Mouse (Mus musculus) retina, postnatal 7 days (tissue): ENCODE data around the gene Pdzd7.
"Not testable (repeated sequence)": the region's sequence is repeated elsewhere in the genome, so short reads cannot be mapped to it uniquely, and the experiment has no call there.

Experiments used
- DNase-seq: peaks from one replicate; pipeline ENCODE4 v3.0.0-alpha.2; 2012; ENCODE audit warnings: low read depth, low spot score

Gene Pdzd7

DNA sequence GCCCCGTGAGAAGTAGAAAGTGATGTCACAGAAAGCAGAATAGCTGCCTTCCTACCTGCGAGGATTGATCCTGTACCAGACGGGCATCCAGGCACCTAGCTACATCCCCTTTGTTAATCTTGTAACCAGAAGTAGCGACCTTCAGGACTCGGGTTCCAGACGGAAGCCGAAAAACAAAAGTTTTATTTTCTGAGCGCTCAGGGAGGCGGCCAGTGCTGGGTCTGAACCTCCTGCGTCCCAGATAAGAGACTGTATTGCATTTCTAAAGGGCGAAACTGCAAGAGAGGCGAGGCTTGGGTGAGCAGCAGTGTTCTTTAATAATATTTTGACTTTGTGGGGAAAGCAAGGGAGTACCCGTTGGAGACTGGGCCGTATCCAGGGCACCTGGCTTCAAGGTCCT lies 13.3 kb upstream of the Pdzd7 start:
- no peak for DNase-seq

DNA sequence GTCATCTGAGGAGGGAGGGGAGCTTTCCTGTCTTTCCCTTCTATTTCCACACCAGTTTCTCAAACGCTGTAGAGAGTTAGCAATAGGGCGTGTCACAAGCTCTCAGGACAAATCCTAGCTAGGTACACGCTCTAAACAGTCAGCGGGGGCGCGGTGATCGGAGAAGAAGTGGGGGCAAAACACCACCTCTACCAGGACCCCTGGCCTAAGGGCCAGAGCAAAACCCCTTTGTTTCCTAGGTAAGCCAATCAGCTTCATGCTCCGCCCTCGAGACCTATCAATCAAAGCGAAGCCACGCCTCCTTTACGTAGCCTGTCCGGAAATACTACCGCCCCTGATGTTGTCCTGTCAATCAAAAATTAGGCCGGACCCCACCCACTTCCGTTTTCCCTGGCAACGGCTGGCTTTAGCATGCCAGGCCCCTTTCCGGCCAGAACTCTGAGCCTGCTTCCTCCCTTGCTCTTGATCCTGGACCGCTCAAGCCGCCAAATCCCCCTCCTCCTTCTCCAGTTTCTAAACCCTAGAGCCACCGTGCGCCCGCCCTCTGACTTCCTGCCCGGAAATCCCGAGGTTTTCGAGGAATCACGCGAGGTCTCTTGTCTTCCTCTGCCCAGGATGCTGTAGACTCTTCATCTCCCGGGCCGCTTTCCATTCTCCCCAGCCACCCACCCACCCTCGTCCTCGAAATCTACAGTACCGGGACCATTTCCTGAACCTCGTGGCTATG lies 12.8 kb upstream of the Pdzd7 start:
- DNase-seq, result peak; percentile 96

DNA sequence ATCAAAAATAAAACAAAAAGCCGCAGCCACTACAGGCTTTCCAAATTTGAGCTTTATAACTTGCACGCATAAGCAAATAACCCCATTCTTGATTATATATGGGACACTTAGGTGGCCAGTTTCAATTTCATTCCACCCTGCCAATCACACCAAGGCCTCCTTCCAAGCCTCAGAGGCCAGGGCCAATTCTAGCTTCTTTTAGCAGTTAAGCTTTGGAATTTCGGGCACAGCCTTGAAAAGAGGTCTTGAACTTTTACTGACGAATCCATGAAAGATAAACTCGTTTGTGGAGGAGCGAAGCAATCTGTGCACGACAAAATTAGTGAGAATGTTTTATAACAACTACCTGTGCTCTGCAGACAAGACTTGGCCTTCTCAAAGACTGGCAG lies 12.2 kb upstream of the Pdzd7 start:
- no peak for DNase-seq

DNA sequence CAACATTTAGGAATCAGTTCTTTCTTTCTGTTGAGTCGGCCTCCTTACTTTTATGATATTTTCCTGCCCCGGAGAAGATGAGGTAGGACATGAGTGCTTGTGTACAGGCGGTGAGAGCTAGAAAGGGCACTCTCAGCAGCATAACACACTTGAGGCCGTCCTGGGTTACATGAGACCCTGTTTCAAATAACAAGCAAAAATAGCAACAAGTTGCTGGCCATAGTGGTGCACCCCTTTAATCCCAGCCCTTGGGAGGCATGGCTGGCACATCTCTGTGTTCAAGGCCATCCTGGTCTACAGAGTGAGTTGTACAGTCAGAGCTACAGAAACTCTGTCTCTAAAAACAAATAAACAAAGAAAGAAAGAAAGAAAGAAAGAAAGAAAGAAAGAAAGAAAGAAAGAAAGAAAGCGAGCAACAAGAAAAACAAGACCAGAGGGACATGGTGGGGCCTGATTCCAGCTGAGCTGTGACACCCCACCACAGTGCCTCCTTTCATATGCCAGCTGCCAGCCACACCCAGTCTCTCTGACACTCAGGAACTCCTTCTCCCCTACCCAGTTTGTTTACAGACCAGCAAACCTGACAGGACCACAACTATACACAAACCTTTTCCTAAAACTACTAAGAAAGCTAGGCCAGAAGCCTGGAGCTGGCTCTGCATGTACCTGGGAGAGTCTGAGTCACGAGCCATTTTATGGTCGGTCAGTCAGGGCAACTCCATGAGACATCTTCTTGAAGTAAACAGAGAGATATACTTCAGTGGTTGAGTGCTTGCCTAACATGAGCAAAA lies 11.6 kb upstream of the Pdzd7 start:
- no peak for DNase-seq

DNA sequence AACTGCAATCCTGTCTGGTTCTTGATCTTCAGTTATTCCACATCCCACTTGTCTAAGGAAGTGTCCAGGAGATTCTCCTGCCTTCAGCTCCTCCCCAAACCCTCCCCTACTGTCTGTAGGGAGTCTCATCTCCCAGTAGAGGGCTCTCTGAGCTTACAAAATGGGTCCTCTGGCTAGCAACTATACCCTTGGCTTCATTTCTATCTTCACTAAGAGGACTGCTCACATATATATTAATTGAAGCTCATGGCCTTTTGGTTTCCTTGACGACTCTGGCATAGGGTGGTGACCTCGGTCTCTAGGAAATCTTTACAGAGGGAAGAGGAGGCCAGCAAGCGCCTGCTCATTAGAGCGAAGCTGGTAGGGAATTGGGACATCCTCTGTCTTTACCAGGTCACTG lies 10.8 kb upstream of the Pdzd7 start:
- DNase-seq, result no peak

DNA sequence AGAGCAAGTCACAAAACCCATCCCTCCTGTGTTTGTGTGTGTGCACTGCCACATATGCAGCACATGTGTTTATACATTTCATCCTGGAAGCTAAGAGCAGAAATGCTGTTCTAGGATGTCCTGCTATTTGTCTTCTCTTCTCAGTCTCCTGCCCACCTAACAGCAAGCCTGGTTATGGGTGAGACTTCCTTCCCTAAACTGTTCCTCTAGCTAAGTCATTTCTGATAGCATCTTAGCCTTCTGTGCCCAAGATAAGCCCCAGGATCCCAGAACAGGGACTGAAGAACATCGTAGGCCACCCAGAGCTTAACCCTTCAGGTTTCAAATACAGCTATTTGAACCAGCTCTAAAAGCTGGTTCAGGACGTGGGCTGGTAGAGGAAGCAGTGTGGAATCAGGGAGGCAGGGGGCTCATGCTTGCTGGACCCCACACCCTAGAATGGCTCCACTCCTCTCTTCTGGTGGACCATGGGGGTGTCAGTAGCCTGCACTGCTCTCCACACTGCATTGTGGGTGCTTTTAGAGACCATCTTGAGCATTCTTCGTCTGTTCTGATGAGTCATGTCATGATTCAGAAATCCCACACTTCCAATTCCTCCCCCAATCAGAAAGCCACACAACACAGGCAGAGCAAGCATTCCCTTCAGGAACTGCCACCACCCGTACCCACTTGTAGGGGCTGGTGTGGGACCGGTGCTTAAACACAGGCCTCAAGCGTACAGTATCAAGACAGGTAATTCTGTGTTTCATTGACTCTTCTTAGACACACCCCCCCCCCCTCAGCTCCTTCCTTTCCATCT lies 9.6 kb upstream of the Pdzd7 start:
- DNase-seq, result no peak

DNA sequence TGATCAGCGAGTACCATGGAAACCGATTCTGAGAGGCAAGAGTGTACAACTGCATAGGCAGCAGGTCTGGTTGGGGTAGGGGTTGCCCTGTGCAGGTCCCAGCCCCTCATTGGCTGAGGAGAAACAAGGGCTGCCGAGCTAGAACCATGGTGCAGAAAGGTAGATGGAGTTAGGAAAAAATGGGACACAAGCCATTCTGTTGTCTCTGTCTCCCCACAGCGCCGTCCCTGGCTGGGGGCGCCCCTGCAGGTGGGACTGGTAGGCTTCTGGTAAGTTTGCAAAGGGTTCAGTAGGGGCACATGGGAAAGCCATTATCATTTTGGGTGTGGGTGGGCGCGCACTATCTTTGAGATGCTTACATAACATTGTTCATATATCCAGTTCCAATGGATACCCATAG lies 7.9 kb upstream of the Pdzd7 start:
- no peak for DNase-seq

DNA sequence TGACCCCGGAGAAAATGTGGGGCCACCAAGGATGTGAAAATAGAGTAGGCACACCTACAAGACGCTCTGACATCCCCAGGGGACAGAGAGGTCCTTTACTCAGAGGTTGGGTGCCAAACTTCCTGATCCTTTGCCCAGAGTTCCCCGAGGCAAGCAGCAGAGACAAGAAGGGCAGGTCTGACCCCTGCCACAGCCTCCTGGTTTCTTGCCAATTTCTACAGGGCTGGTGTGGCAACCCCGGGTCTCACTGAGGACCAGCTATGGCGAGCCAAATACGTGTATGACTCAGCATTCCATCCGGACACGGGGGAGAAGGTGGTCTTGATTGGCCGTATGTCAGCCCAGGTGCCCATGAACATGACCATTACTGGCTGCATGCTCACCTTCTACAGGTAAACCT lies 4.0 kb upstream of the Pdzd7 start:
- no peak for DNase-seq

DNA sequence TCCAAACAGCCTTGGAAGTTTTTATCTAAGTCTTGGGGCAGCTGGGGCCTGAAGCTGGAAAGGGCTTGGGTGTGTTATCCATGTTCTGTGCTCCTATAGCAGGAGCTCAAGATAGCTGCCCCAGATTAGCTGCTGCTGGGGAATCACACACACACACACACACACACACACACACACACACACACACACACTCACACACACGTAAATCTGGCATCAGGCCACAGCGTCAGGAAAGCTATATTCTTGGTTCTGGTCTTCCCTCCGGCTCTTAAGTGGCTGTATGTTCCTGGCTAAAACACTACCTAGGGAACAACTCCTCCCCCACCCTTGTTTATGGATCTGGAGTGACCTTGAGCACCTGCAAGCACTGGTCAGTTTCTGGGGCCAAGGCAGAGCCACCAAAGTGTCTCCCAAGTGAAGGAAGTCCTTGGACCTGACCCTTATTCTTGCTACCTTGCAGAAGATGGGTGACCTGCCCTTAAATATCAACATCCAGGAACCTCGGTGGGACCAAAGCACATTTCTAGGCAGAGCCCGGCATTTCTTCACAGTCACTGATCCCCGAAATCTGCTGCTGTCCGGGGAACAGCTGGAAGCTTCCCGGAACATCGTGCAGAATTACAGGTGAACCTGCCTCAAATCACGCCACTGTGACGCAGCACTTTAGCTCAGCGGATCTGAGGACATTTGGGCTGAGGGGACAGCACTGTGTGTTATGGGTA lies 3.3 kb upstream of the Pdzd7 start:
- DNase-seq, result no peak

DNA sequence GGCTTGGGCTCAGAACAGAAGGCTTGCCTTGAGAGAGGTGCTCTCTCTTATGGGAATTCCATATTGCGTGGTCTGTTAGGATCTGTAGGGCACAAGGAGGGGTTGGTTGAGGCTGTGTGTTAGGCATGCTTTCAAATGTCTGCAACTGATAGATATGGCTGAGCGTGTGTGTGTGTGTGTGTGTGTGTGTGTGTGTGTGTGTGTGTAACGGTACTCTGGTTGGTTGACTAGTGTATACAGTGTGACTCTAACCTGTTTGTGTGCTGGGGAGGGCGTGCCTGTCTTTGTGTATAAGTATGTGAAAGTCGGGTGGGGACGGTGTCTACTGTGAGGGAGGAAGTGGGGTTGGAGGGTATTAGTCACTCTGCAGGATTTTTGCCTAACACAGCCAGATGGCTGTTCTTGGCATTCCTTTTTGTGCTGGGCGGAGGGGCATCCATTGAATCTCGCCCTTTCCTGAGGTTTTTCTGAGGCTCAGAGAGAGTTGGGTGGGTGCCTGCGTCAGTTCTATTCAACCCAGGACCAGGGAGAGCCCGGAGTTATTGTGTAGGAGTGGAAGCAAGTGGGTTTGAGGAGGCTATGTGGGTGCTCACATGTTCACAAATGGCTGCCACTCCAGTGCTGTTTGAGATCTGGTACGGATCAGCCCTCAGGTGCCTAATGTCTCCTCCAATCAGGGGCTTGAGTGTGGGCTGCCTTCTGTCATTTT lies 2.6 kb upstream of the Pdzd7 start:
- no peak for DNase-seq

DNA sequence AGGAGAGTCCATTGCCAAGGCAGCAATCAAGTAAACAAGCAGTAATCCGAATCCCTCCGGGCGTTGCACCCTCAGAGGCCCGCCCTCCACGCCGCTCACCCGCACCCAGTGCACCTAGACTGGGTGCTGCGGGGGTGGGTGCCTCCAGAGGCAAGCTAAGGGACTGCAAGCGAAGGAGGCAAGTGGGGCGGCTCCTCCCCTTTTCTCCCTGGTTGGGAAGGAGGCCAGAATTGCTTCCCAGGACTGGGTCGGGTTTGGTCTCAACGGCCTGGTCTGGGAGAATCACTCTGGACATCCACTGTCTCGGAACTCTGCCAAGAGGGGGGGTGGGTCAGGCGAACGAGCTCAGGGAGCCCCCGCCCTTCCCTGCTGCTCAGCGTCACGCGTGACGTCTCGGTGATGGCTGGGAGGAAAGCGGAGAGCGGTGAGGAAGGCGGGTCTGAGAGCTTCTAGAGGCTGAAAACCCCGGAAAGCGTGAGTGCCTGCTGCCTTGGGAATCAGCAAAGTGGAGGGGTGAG lies 2.0 kb upstream of the Pdzd7 start, which contains the start of gene Sfxn3:
Gene Sfxn3 (plus strand): TSS at position 87 of the 518 bp plus-strand sequence.
- DNase-seq, result peak; percentile 89

DNA sequence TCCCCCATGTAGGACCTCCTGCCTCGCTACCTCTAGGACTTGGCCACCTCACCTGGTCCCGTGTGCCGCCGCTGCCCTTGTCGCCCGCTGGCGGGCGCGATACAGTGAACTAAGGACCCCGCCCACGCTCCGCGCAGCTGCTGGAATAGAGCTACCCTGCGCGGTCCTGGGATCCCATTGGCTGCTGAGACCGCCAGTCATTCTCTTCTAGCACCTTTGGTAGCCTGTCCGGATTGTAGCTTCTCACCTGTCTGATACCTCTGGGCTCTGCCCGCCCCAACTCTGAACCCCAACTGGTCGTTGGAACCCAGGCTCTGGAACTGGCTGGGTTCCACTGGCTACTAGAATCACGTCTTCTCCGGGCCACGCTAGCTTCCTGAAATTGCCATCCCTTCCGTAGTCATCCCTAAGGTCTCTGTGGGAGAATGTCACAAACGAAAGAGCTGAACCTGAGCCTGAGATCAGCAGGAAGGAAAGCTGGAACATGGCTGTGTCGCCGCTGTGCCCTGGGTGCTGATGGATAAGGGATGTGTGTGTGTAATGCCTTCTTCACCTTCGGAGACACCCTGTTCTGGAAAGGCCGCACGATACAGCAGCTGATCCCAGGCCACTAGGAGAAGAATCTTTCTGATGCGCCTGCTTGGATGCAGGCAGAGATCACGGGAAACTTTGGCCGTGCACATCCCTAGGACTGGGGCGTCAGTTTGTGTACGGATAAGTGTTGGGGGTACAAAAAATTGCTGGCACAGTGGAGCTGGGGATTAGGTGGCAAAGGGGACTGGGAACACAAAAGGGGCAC lies 1.2 kb upstream of the Pdzd7 start:
- peak; percentile 61 for DNase-seq

DNA sequence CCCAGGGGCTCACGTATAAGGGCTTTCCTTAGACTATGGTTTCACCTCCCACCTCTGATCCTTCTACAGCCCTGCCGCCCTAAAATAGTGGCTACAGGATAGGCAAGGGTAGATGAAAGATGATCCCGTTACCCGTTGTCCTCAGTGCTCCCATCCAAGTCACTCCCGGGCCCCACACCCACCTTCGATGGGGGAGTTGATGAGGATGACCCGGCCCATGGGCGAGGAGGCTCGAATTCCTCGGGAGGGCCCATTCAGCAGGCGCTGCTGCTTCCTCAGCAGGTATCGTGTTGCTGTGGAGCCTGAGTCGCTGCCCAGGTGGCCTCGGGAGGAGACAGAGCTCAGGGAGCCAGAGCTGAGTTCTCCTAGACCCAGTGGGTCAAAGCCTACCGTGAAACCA lies 281 bp downstream of the Pdzd7 start:
- DNase-seq, result no peak

DNA sequence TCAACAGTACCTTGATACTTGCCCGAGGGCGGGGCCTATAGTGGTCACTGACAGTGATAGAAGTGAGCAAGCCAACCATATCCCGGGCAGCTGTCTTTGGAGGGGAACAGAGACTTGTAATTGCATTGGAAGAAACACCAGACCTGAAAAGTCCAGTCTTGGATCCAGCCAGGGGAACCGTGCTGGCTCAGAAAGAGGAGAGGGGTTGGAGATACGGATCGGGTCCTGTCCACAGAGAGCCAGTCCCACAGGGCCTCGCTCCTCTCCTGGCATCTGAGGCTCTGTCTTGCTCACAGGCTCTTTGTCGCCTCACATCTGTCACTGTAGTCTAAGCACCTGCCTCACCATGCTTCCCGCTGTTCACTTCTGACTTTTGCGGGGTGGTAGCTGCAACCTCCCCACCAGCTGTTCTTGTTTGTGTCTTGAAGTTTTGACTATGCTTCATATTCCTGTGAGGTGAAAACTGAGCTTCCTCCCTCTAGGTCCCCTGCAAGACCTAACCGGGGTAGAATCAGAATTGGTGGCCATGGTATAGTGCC lies 1.1 kb downstream of the Pdzd7 start:
- DNase-seq, result no peak

DNA sequence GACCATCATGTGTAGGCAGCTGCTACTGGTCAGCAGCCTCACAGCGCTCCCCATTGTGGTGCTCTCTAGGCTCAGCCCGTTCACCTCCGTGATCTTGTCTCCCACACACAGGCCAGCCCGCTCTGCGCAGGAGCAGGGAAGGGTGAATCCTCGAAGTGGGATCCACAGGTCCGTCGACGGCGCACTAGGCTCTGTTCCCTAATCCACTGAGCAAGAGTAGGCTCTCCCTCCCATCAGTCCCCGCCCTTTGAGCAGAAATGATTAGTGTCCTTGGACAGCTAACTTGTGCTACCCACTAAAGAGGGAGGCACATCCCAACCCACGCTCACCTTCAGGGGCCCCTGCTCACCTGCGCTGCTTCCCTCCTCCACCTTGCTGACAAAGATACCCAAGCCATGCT lies 5.3 kb downstream of the Pdzd7 start:
- no peak for DNase-seq

DNA sequence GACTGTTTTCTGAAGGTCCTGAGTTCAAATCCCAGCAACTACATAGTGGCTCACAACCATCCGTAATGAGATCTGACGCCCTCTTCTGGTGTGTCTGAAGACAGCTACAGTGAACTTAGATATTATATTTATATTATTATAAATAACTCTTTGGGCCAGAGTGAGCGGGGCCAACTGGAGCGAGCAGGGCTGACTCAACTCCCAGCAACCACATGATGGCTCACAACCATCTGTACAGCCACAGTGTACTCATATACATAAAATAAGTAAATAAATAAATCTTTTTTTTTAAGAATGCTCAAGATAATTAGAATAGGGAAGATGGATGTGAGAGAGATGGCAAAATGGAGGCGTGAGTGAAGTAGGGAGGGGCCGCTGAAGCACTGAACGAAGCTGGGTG lies 7.3 kb downstream of the Pdzd7 start:
- not testable (repeated sequence) for DNase-seq

DNA sequence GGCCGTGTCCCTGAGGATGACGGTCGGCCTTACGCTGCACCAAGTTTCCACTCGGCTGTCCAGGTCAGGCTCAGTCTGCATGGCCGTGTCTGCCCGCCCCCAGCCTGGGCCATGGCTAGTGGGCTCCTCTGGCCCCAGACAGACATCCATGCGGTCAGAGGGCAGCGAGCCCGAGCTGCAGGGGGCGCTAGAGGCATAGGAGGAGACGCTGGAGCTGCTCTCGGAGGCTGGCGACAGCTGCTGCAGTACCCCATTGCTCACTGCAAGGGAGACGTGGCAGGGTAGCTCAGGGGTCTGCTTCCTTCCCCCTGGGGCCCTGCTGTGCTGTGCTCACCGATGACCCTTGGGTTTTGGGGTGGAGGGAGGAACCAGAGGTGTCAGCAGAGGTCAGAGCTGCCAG lies 8.7 kb downstream of the Pdzd7 start:
- DNase-seq, result no peak

DNA sequence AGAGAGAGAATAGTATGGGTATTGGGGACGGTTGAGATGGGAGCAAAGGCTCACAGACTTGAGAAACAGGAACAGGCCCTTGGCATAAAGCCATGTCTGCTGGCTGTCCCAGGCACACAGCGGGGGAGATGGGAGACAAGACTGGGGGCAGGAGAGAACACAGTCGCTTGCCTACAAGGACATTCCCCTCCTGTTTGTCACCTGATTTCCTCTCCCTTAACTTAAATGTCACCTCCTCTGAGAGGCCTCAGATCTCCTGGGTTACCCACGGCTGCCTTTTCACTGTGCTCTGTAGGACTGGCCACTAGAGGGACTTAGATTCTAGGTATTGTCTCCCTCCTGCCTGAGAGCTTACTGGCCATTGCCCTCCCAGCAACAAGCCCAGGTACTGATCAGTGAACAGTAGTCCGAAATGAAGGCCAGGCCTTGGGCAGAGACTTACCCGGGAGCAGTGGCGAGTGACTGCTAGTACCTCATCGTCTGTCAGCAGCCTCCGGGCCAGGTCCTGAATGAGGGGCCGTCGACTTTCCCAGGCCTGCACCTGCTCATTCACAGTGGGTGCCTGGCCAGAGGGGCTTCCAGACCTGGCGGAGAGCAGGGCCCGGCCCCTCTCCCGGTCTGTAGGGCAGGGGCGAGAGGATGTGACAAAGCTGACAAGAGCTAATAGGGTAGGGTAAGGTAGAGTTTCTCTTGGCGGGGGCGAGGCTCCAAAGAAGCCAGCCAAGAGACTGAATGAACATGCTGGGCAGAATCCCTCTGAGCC lies 12.8 kb downstream of the Pdzd7 start:
- no peak for DNase-seq

DNA sequence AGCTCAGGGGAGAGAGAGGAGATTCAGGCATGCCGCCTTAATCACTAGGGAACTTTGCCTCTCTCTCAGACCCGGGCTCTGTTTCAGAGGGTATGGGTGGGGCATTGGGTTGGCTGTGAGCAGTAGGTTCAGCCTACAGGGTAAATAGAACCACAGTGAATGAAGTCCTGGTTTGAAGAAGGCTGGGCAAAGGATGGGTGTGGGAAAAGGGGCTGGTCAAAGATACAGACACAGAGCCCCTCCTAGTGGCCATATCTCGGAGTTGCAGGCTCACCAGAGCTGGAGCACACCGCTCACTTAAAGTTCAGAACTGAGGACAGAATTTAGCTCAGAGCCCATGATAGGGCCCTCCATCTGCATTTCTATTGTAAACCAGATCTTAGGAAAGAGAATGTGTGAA lies 13.7 kb downstream of the Pdzd7 start:
- DNase-seq, result no peak
